Mouse (Mus musculus): ENCODE results near the gene Grin3a. TPM values are rescaled to one million over a fixed set of nuclear protein-coding genes. Genes with fewer than 3 reads are reported as not detected.

Gene Grin3a
- polyA plus RNA-seq, 2 experiments: 4.2 to 6.8 TPM

DNA sequence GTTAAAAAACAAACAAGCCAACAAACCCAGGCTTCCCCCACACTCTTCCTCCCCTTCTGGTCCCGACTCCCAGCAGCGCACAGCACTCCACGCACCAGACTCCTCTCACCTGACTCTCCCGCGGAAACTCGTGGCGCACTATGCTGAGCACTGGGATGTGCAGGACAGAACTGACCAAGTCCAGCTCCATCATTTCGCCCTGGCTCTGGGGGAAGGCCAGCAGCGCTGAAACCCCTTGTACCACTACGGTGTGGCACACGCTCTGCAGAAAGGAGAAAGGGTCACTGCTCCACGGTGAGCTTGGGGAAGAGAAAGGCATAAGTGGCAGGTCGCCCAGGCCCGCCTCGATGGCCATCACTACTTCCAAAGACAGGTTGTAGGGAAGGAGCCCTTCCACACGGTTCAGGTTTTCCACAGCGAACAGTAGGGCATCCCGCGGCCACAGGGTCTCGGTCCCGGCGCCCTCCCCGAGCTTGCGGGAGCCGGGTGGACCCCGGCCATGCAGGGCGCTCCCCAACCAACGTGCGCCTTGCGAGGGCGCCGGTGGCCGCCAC is 1.2 kb downstream of the Grin3a start:
- 0 out of 2 replicates have a peak, but pooled peaks have one; percentile 22 for ATAC-seq (ENCODE audit: low FRiP score, low read depth)
- Histone ChIP-seq H3K9me3 (ENCODE audit: control insufficient read depth, low read length) (no peaks in the 10 kb centered on the region), H3K9ac (ENCODE audit: low read depth, low read length, severe bottlenecking) (peak overlapping the region; percentile 54; the same call in 1 of the 2 replicates), H3K27ac (replicated peaks; ENCODE audit: low read depth, low read length) (no peak overlapping the region), H3K4me2 (replicated peaks; ENCODE audit: low read depth, low read length, severe bottlenecking) (peak overlapping the region; percentile 93), H3K27me3 (ENCODE audit: control insufficient read depth, insufficient read depth, low read length) (peaks cover 26% of the 10 kb centered on the region), H3K4me3 (replicated peaks; ENCODE audit: low read length) (peak overlapping the region; percentile 57), H3K4me1 (ENCODE audit: control insufficient read depth, insufficient read depth, low read length) (peaks cover 12% of the 10 kb centered on the region), H3K36me3 (ENCODE audit: control insufficient read depth, insufficient read depth, low read length) (no peaks in the 10 kb centered on the region)
- DNase-seq (ENCODE audit: low spot score): no peak
- 3% methylated on average over 31 of the region's 33 CpGs for WGBS
- TF ChIP-seq POLR2A (IDR thresholded peaks at IDR 0.05; ENCODE audit: borderline replicate concordance, extremely low read depth, insufficient read depth, insufficient read length): no peak

DNA sequence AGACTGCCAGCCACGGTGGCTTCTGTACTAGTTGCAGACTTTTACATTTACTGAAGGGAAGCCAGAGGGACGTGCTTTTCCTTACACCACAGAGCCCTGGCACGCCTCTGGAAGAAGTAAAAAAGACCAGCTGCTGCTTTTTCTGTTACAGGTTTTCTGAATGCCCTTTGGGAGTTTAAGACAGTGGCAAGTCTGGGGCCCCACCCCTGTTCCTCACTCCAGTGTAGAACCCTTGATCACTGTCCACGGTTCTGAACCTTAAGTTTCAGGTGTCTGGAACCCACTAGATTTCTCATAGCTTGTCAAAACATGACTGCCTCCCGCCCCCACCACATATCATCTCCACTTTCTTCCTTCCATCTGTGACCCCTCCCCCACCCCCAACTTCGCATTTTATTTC is 1.8 kb downstream of the Grin3a start:
- peaks cover 12% of the 10 kb centered on the region for H3K4me1 ChIP-seq (ENCODE audit: control insufficient read depth, insufficient read depth, low read length)
- H3K9ac ChIP-seq (ENCODE audit: low read depth, low read length, severe bottlenecking): no peak overlapping the region
- TF ChIP-seq POLR2A (IDR thresholded peaks at IDR 0.05; ENCODE audit: borderline replicate concordance, extremely low read depth, insufficient read depth, insufficient read length): no peak
- no peak for ATAC-seq (ENCODE audit: low FRiP score, low read depth)
- H3K27ac ChIP-seq (replicated peaks; ENCODE audit: low read depth, low read length): no peak overlapping the region
- H3K9me3 ChIP-seq (ENCODE audit: control insufficient read depth, low read length): no peaks in the 10 kb centered on the region
- no peaks in the 10 kb centered on the region for H3K36me3 ChIP-seq (ENCODE audit: control insufficient read depth, insufficient read depth, low read length)
- H3K4me2 ChIP-seq (replicated peaks; ENCODE audit: low read depth, low read length, severe bottlenecking): peak overlapping the region; percentile 93
- H3K27me3 ChIP-seq (ENCODE audit: control insufficient read depth, insufficient read depth, low read length): peaks cover 26% of the 10 kb centered on the region
- DNase-seq (ENCODE audit: low spot score): peak; percentile 68
- H3K4me3 ChIP-seq (replicated peaks; ENCODE audit: low read length): peak overlapping the region; percentile 57
- 18% methylated on average over 6 of the region's 6 CpGs for WGBS

- ATAC-seq (ENCODE audit: low FRiP score, low read depth) (no peak), DNase-seq (ENCODE audit: low spot score) (no peak)
- no peaks in the 10 kb centered on the region for H3K27me3 ChIP-seq (ENCODE audit: control insufficient read depth, insufficient read depth, low read length)
- H3K9ac ChIP-seq (ENCODE audit: low read depth, low read length, severe bottlenecking): no peak overlapping the region
- H3K36me3 ChIP-seq (ENCODE audit: control insufficient read depth, insufficient read depth, low read length): no peaks in the 10 kb centered on the region
- H3K4me3 ChIP-seq (replicated peaks; ENCODE audit: low read length): no peak overlapping the region
- H3K4me1 ChIP-seq (ENCODE audit: control insufficient read depth, insufficient read depth, low read length): no peaks in the 10 kb centered on the region
- H3K27ac ChIP-seq (replicated peaks; ENCODE audit: low read depth, low read length): no peak overlapping the region
- no peak for TF ChIP-seq POLR2A (IDR thresholded peaks at IDR 0.05; ENCODE audit: borderline replicate concordance, extremely low read depth, insufficient read depth, insufficient read length)
- H3K9me3 ChIP-seq (ENCODE audit: control insufficient read depth, low read length): no peaks in the 10 kb centered on the region
- no peak overlapping the region for H3K4me2 ChIP-seq (replicated peaks; ENCODE audit: low read depth, low read length, severe bottlenecking)
Observed at GRCm38 (mm10) chr4:49832035-49832434, 13.5 kb downstream of the Grin3a start.

DNA sequence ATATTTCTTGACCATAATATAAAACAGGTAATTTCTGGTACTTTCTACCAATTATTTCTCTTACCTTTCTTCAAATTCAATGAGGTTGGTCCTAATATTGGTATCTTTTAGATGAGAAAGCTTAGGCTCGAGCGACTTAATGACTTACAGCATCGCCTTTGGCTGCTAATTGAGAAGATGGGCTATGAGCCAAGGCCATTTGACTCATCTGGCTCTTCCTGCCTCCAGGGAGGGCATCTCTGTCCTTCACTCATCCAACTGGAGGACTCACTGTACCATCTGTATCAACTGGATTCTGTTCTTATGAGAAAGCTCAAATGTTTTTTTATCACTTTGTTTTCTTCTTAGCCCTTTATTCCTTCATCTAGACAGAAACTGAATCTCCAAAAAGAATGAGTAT is 31.7 kb downstream of the Grin3a start:
- Histone ChIP-seq H3K4me3 (replicated peaks; ENCODE audit: low read length) (no peak overlapping the region), H3K9me3 (ENCODE audit: control insufficient read depth, low read length) (no peaks in the 10 kb centered on the region), H3K4me2 (replicated peaks; ENCODE audit: low read depth, low read length, severe bottlenecking) (no peak overlapping the region), H3K4me1 (ENCODE audit: control insufficient read depth, insufficient read depth, low read length) (peaks cover 6% of the 10 kb centered on the region; the same call in 1 of the 2 replicates), H3K27ac (replicated peaks; ENCODE audit: low read depth, low read length) (no peak overlapping the region), H3K27me3 (ENCODE audit: control insufficient read depth, insufficient read depth, low read length) (no peaks in the 10 kb centered on the region), H3K36me3 (ENCODE audit: control insufficient read depth, insufficient read depth, low read length) (no peaks in the 10 kb centered on the region), H3K9ac (ENCODE audit: low read depth, low read length, severe bottlenecking) (no peak overlapping the region)
- WGBS: 84% methylated on average over 3 of the region's 3 CpGs
- TF ChIP-seq POLR2A (IDR thresholded peaks at IDR 0.05; ENCODE audit: borderline replicate concordance, extremely low read depth, insufficient read depth, insufficient read length): no peak
- DNase-seq (ENCODE audit: low spot score): no peak
- no peak for ATAC-seq (ENCODE audit: low FRiP score, low read depth)

DNA sequence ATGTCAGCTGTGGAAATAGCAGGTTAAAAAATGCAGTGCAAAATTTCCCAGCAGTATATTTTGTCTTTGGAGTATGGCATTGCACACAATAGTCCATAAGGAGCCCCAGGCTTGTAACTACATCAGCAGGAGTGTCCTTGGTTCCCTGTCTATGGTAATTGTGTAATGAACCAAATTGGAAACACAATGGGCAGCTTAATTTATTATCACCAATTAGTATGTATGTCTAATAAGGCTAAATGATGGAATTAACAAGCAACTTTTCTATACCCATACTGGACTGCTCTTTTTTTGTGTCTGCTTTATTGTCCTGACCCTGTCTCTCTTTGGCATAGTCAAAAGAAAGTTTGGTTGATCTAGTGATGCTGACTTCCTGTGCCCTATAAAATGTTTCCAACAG is 38.8 kb downstream of the Grin3a start:
- Histone ChIP-seq H3K36me3 (ENCODE audit: control insufficient read depth, insufficient read depth, low read length) (no peaks in the 10 kb centered on the region), H3K27me3 (ENCODE audit: control insufficient read depth, insufficient read depth, low read length) (no peaks in the 10 kb centered on the region), H3K4me3 (replicated peaks; ENCODE audit: low read length) (no peak overlapping the region), H3K4me1 (ENCODE audit: control insufficient read depth, insufficient read depth, low read length) (peaks cover 6% of the 10 kb centered on the region; the same call in 1 of the 2 replicates), H3K27ac (replicated peaks; ENCODE audit: low read depth, low read length) (no peak overlapping the region), H3K9ac (ENCODE audit: low read depth, low read length, severe bottlenecking) (no peak overlapping the region), H3K4me2 (replicated peaks; ENCODE audit: low read depth, low read length, severe bottlenecking) (no peak overlapping the region), H3K9me3 (ENCODE audit: control insufficient read depth, low read length) (no peaks in the 10 kb centered on the region)
- no peak for ATAC-seq (ENCODE audit: low FRiP score, low read depth)
- no peak for TF ChIP-seq POLR2A (IDR thresholded peaks at IDR 0.05; ENCODE audit: borderline replicate concordance, extremely low read depth, insufficient read depth, insufficient read length)
- DNase-seq (ENCODE audit: low spot score): no peak

GRCm38 (mm10) chr4:49799338-49799737 is 46.2 kb downstream of the Grin3a start:
- Histone ChIP-seq H3K4me2 (replicated peaks; ENCODE audit: low read depth, low read length, severe bottlenecking) (no peak overlapping the region), H3K27me3 (ENCODE audit: control insufficient read depth, insufficient read depth, low read length) (no peaks in the 10 kb centered on the region), H3K27ac (replicated peaks; ENCODE audit: low read depth, low read length) (no peak overlapping the region), H3K36me3 (ENCODE audit: control insufficient read depth, insufficient read depth, low read length) (no peaks in the 10 kb centered on the region), H3K9me3 (ENCODE audit: control insufficient read depth, low read length) (no peaks in the 10 kb centered on the region), H3K9ac (ENCODE audit: low read depth, low read length, severe bottlenecking) (no peak overlapping the region), H3K4me3 (replicated peaks; ENCODE audit: low read length) (no peak overlapping the region), H3K4me1 (ENCODE audit: control insufficient read depth, insufficient read depth, low read length) (no peaks in the 10 kb centered on the region)
- DNase-seq (ENCODE audit: low spot score): no peak
- 77% methylated on average over 2 of the region's 2 CpGs for WGBS
- no peak for TF ChIP-seq POLR2A (IDR thresholded peaks at IDR 0.05; ENCODE audit: borderline replicate concordance, extremely low read depth, insufficient read depth, insufficient read length)
- no peak for ATAC-seq (ENCODE audit: low FRiP score, low read depth)
